Mouse (Mus musculus) kidney, embryonic 16.5 days (tissue): ENCODE results near the gene Car6. TPM values are rescaled to one million over a fixed set of nuclear protein-coding genes. Genes with fewer than 3 reads are reported as not detected.

Experiments used
- ATAC-seq: fragments of 200-750 bp; cut with Nextera tagmentation; 2 replicates; pipeline ENCODE4 v1.8.0; 2017; ENCODE audit warnings: moderate TSS enrichment; ENCODE audit not compliant: low FRiP score, low TSS enrichment
- H3K27ac ChIP-seq: fragments of 300-500 bp; sonication (generic); 2 replicates; pipeline ENCODE4 v1.5.1; 2014; ENCODE audit warnings: low read length
- H3K27me3 ChIP-seq: fragments of 300-500 bp; sonication (generic); 2 replicates; pipeline ENCODE4 v1.6.1; 2014; ENCODE audit warnings: low read length, control low read depth, mixed read lengths; ENCODE audit not compliant: insufficient read depth
- H3K36me3 ChIP-seq: fragments of 300-500 bp; sonication (generic); 2 replicates; pipeline ENCODE4 v1.6.1; 2014; ENCODE audit warnings: low read length, control low read depth, mixed read lengths; ENCODE audit not compliant: insufficient read depth
- H3K4me1 ChIP-seq: fragments of 300-500 bp; sonication (generic); 2 replicates; pipeline ENCODE4 v1.6.1; 2014; ENCODE audit warnings: low read length, control low read depth, mixed read lengths; ENCODE audit not compliant: insufficient read depth
- H3K4me2 ChIP-seq: fragments of 300-500 bp; sonication (generic); replicated peaks from 2 replicates; pipeline ENCODE4 v1.6.1; 2014; ENCODE audit warnings: low read depth, low read length
- H3K4me3 ChIP-seq: fragments of 300-500 bp; sonication (generic); 2 replicates; pipeline ENCODE4 v1.5.1; 2014; ENCODE audit warnings: mild to moderate bottlenecking, low read length
- H3K9ac ChIP-seq: fragments of 300-500 bp; sonication (generic); replicated peaks from 2 replicates; pipeline ENCODE4 v1.6.1; 2014; ENCODE audit warnings: low read length
- H3K9me3 ChIP-seq: fragments of 300-500 bp; sonication (generic); 2 replicates; pipeline ENCODE4 v1.6.1; 2016; ENCODE audit warnings: low read length, control low read depth
- WGBS: fragments of 180-500 bp; shearing (Covaris S2); extraction: QIAGEN DNeasy Blood & Tissue Kit; methylation state at CpG from one replicate; pipeline ENCODE4 v1.1.7; 2014; 5-methylcytosine and 5-hydroxymethylcytosine counted together
- polyA plus RNA-seq: library from polyadenylated mRNA; unstranded; fragments of >200 nt; fragmentation: Nextera tagmentation; extraction: Ambion mirVana; gene quantifications from 2 replicates; pipeline ENCODE4 v1.2.1, GENCODE M21; 2015

The Car6 gene
- polyA plus RNA-seq, 1 experiment from 2014 or later = 0.29 TPM

DNA sequence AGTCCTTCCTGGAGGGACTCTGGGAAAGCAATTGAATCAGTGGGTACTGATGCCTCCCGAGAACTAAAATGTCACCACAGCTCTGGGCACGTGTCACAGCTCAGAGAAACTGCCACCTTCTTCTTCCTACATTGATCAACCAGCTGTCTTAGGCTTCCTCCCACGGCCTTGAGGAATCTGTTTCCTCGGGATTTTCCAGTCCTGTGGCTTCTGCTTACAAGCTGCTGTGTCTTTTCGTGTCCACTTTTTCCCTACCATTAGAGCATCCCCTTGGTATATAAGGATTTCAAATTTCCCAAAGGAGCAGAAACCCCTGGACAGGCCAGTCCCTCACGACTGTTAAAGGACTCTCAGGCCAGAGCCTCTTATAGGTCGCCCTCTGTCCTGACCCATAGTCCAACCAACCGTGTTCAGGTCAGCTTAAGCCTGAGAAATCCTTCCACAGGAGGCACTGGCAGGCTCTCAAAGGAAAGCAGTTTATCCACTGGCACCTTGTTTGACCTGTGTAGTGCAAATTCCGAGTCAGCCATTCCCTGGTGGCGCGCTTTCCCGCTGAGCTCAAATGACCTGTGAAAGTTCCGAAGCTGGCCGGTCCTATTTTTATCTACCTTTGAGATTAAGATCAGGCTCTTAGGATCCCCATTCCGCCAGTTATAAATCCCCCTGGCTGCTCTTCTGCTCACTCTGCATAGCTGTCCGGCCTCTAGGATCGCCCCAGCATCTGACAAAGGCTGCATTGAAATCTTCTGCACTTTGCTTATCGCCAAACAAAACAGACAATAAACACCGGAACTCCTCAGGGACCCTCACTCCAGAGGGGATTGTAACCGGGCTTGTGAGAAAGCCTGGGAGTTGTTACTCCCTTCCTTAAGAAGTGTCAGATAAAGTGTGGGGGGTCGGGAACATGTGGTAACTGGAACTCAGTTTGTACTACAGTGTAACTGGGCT lies 29.6 kb upstream of the Car6 start:
- peak overlapping the region; percentile 22 for H3K9ac ChIP-seq
- no peak overlapping the region for H3K4me3 ChIP-seq
- 11% methylated on average over 21 of the region's 21 CpGs for WGBS
- 0 out of 2 replicates have a peak, but pooled peaks have one; percentile 11 for ATAC-seq
- no peaks in the 10 kb centered on the region for H3K36me3 ChIP-seq
- H3K27me3 ChIP-seq = no peaks in the 10 kb centered on the region
- H3K4me1 ChIP-seq = peaks cover 37% of the 10 kb centered on the region
- H3K27ac ChIP-seq = peak overlapping the region; percentile 61
- H3K9me3 ChIP-seq = no peaks in the 10 kb centered on the region
- peak overlapping the region; percentile 7; the same call in 1 of the 2 replicates for H3K4me2 ChIP-seq

- no peak overlapping the region for H3K4me2 ChIP-seq
- no peak overlapping the region for H3K4me3 ChIP-seq
- no peak for ATAC-seq
- peak overlapping the region; percentile 61; the same call in 1 of the 2 replicates for H3K27ac ChIP-seq
- no peaks in the 10 kb centered on the region for H3K36me3 ChIP-seq
- H3K9me3 ChIP-seq = no peaks in the 10 kb centered on the region
- no peaks in the 10 kb centered on the region for H3K27me3 ChIP-seq
- no peak overlapping the region for H3K9ac ChIP-seq
- 34% methylated on average over 10 of the region's 15 CpGs for WGBS
- H3K4me1 ChIP-seq = peaks cover 36% of the 10 kb centered on the region
Measured at GRCm38 (mm10) chr4:150229747-150230390, 28.7 kb upstream of the Car6 start.

GRCm38 (mm10) chr4:150228581-150229348 lies 27.6 kb upstream of the Car6 start:
- H3K9ac ChIP-seq = no peak overlapping the region
- no peak overlapping the region for H3K4me3 ChIP-seq
- H3K4me2 ChIP-seq = no peak overlapping the region
- no peaks in the 10 kb centered on the region for H3K27me3 ChIP-seq
- no peak overlapping the region for H3K27ac ChIP-seq
- WGBS = 51% methylated on average over 7 of the region's 7 CpGs
- no peak for ATAC-seq
- H3K9me3 ChIP-seq = no peaks in the 10 kb centered on the region
- H3K4me1 ChIP-seq = peaks cover 28% of the 10 kb centered on the region
- H3K36me3 ChIP-seq = no peaks in the 10 kb centered on the region

DNA sequence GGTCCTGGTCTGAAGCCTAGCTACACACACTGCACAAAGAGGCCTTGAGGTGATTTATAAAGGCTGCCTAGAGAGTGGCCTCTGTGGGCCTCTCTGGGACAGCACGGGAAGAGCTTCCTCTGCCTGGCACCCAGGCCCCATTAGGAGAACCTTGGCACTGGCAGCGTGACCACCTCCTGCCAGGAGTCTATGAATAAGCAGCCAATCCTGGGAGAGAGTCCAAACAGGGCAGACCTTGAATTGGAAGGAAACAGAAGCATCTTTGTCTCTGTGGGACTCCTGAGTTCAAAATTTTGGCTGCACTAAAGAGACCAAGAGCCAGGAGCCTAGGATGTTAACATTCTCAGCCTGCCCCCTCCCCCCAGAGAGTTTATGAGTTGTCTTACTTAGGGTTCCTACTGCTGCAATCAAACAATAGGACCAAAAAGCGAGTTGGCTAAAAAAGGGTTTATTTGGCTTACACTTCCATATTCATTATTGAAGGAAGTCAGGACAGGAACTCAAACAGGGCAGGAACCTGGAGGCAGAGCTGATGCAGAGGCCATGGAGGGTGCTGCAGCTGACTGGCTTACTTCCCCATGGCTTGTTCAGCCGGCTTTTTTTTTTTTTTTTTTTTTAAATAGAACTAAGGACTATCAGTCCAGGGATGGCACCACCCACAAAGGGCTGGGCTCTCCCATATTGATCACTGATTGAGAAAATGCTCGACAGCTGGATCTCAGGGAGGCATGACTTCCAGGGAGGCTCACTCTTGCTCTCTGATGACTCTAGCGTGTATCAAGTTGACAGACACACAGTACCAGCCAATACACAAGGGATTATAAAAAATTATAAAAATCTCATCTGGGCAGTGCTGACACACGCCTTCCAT lies 25.9 kb upstream of the Car6 start:
- Histone ChIP-seq H3K36me3 (no peaks in the 10 kb centered on the region), H3K9me3 (no peaks in the 10 kb centered on the region), H3K4me2 (no peak overlapping the region), H3K9ac (no peak overlapping the region), H3K4me1 (peaks cover 26% of the 10 kb centered on the region), H3K27ac (no peak overlapping the region; the same call in 1 of the 2 replicates), H3K27me3 (no peaks in the 10 kb centered on the region), H3K4me3 (no peak overlapping the region)
- no peak for ATAC-seq
- 66% methylated on average over 7 of the region's 7 CpGs for WGBS

- WGBS = 88% methylated on average over 1 of the region's 1 CpGs
- H3K9me3 ChIP-seq = no peaks in the 10 kb centered on the region
- no peak overlapping the region for H3K4me2 ChIP-seq
- no peak overlapping the region for H3K27ac ChIP-seq
- no peaks in the 10 kb centered on the region for H3K36me3 ChIP-seq
- peaks cover 16% of the 10 kb centered on the region for H3K4me1 ChIP-seq
- H3K4me3 ChIP-seq = no peak overlapping the region
- H3K27me3 ChIP-seq = no peaks in the 10 kb centered on the region
- no peak overlapping the region for H3K9ac ChIP-seq
- ATAC-seq = no peak
Measured at GRCm38 (mm10) chr4:150225700-150226099, 24.6 kb upstream of the Car6 start.

DNA sequence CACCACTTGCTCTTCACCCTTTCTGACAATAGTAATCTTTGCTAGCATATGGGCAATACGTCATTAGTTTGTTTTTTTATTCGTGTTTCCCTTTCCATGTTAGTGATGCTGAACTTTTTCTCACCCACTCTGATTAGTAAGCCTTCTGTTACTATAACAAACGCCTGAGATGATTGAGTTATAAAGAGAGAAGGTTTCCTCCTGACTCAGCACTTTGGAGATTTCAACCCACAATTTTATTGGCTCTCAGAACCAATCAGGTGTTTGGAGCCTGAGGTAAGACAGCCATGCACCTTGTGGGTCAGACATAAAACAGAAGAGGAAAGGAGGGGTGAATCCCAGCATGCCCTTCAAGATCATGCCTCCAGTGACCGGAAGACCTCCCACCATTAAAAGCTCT lies 22.7 kb upstream of the Car6 start:
- Histone ChIP-seq H3K9ac (no peak overlapping the region), H3K4me2 (no peak overlapping the region), H3K4me1 (peaks cover 8% of the 10 kb centered on the region; the same call in 1 of the 2 replicates), H3K27ac (no peak overlapping the region), H3K27me3 (no peaks in the 10 kb centered on the region), H3K9me3 (no peaks in the 10 kb centered on the region), H3K36me3 (no peaks in the 10 kb centered on the region), H3K4me3 (no peak overlapping the region)
- WGBS = 87% methylated on average over 4 of the region's 4 CpGs
- no peak for ATAC-seq

- 0 out of 2 replicates have a peak overlapping the region, but pooled peaks have one; percentile 28 for H3K9ac ChIP-seq
- peak overlapping the region; percentile 22 for H3K4me3 ChIP-seq
- ATAC-seq = no peak
Measured at GRCm38 (mm10) chr4:150221017-150221640, 20.0 kb upstream of the Car6 start.

GRCm38 (mm10) chr4:150220584-150220983 lies 19.5 kb upstream of the Car6 start:
- Histone ChIP-seq H3K36me3 (no peaks in the 10 kb centered on the region), H3K4me1 (peaks cover 8% of the 10 kb centered on the region; the same call in 1 of the 2 replicates), H3K27ac (no peak overlapping the region), H3K9me3 (no peaks in the 10 kb centered on the region), H3K9ac (peak overlapping the region; percentile 28; the same call in 1 of the 2 replicates), H3K4me3 (peak overlapping the region; percentile 22), H3K27me3 (no peaks in the 10 kb centered on the region), H3K4me2 (peak overlapping the region; percentile 52)
- WGBS = 20% methylated on average over 11 of the region's 11 CpGs
- peak; percentile 72 for ATAC-seq

More at GRCm38 (mm10) chr4:150221017-150221640, 20.0 kb upstream of the Car6 start:
- Histone ChIP-seq H3K27me3 (no peaks in the 10 kb centered on the region), H3K36me3 (no peaks in the 10 kb centered on the region), H3K4me1 (peaks cover 8% of the 10 kb centered on the region; the same call in 1 of the 2 replicates), H3K27ac (no peak overlapping the region), H3K9me3 (no peaks in the 10 kb centered on the region), H3K4me2 (peak overlapping the region; percentile 52)
- WGBS = 46% methylated on average over 10 of the region's 10 CpGs
